Mouse (Mus musculus): ENCODE data around the gene Bend7. TPM values are rescaled to one million over a fixed set of nuclear protein-coding genes. Genes with fewer than 3 reads are reported as not detected.

The Bend7 gene
- polyA plus RNA-seq, 1 experiment from 2014 or later: 8.7 TPM

- Histone ChIP-seq H3K9me3 (ENCODE audit: control insufficient read depth, low read length) (no peaks in the 10 kb centered on the region), H3K27me3 (ENCODE audit: control insufficient read depth, insufficient read depth, low read length) (no peaks in the 10 kb centered on the region), H3K9ac (no peak overlapping the region), H3K4me1 (replicated peaks; ENCODE audit: control insufficient read depth, insufficient read depth, low read length) (no peaks in the 10 kb centered on the region), H3K4me3 (replicated peaks; ENCODE audit: low read length) (no peak overlapping the region), H3K36me3 (replicated peaks; ENCODE audit: control insufficient read depth, insufficient read depth) (no peaks in the 10 kb centered on the region), H3K4me2 (replicated peaks) (no peak overlapping the region), H3K27ac (no peak overlapping the region)
- 97% methylated on average over 6 of the region's 6 CpGs for WGBS
- no peak for ATAC-seq (ENCODE audit: low FRiP score)
- no peak for DNase-seq (ENCODE audit: low spot score)
Observed at GRCm38 (mm10) chr2:4773911-4774310, 56.3 kb downstream of the Bend7 start.

GRCm38 (mm10) chr2:4777291-4777690 lies 59.7 kb downstream of the Bend7 start:
- Histone ChIP-seq H3K9ac (no peak overlapping the region), H3K36me3 (replicated peaks; ENCODE audit: control insufficient read depth, insufficient read depth) (no peaks in the 10 kb centered on the region), H3K4me1 (replicated peaks; ENCODE audit: control insufficient read depth, insufficient read depth, low read length) (no peaks in the 10 kb centered on the region), H3K4me3 (replicated peaks; ENCODE audit: low read length) (no peak overlapping the region), H3K27ac (no peak overlapping the region), H3K4me2 (replicated peaks) (no peak overlapping the region), H3K9me3 (ENCODE audit: control insufficient read depth, low read length) (no peaks in the 10 kb centered on the region), H3K27me3 (ENCODE audit: control insufficient read depth, insufficient read depth, low read length) (no peaks in the 10 kb centered on the region)
- no peak for DNase-seq (ENCODE audit: low spot score)
- WGBS: 91% methylated on average over 8 of the region's 8 CpGs
- ATAC-seq (ENCODE audit: low FRiP score): no peak

GRCm38 (mm10) chr2:4781641-4782040 lies 64.0 kb downstream of the Bend7 start:
- H3K9me3 ChIP-seq (ENCODE audit: control insufficient read depth, low read length): no peaks in the 10 kb centered on the region
- no peak overlapping the region for H3K4me2 ChIP-seq (replicated peaks)
- H3K4me3 ChIP-seq (replicated peaks; ENCODE audit: low read length): no peak overlapping the region
- ATAC-seq (ENCODE audit: low FRiP score): no peak
- H3K27me3 ChIP-seq (ENCODE audit: control insufficient read depth, insufficient read depth, low read length): no peaks in the 10 kb centered on the region
- H3K9ac ChIP-seq: no peak overlapping the region
- peaks cover 4% of the 10 kb centered on the region for H3K4me1 ChIP-seq (replicated peaks; ENCODE audit: control insufficient read depth, insufficient read depth, low read length)
- H3K36me3 ChIP-seq (replicated peaks; ENCODE audit: control insufficient read depth, insufficient read depth): no peaks in the 10 kb centered on the region
- no peak for DNase-seq (ENCODE audit: low spot score)
- 90% methylated on average over 3 of the region's 3 CpGs for WGBS
- H3K27ac ChIP-seq: no peak overlapping the region

- Histone ChIP-seq H3K4me2 (replicated peaks) (no peak overlapping the region), H3K4me1 (replicated peaks; ENCODE audit: control insufficient read depth, insufficient read depth, low read length) (peaks cover 4% of the 10 kb centered on the region), H3K27me3 (ENCODE audit: control insufficient read depth, insufficient read depth, low read length) (no peaks in the 10 kb centered on the region), H3K4me3 (replicated peaks; ENCODE audit: low read length) (no peak overlapping the region), H3K36me3 (replicated peaks; ENCODE audit: control insufficient read depth, insufficient read depth) (no peaks in the 10 kb centered on the region), H3K27ac (no peak overlapping the region), H3K9ac (no peak overlapping the region), H3K9me3 (ENCODE audit: control insufficient read depth, low read length) (no peaks in the 10 kb centered on the region)
- WGBS: 66% methylated on average over 4 of the region's 4 CpGs
- DNase-seq (ENCODE audit: low spot score): no peak
- no peak for ATAC-seq (ENCODE audit: low FRiP score)
Observed at GRCm38 (mm10) chr2:4782401-4782800, 64.8 kb downstream of the Bend7 start.

GRCm38 (mm10) chr2:4782809-4783641 lies 65.4 kb downstream of the Bend7 start:
- Histone ChIP-seq H3K36me3 (replicated peaks; ENCODE audit: control insufficient read depth, insufficient read depth) (no peaks in the 10 kb centered on the region), H3K27me3 (ENCODE audit: control insufficient read depth, insufficient read depth, low read length) (no peaks in the 10 kb centered on the region), H3K9me3 (ENCODE audit: control insufficient read depth, low read length) (no peaks in the 10 kb centered on the region), H3K4me1 (replicated peaks; ENCODE audit: control insufficient read depth, insufficient read depth, low read length) (peaks cover 4% of the 10 kb centered on the region), H3K4me3 (replicated peaks; ENCODE audit: low read length) (no peak overlapping the region), H3K27ac (no peak overlapping the region), H3K4me2 (replicated peaks) (no peak overlapping the region), H3K9ac (no peak overlapping the region)
- WGBS: 53% methylated on average over 11 of the region's 11 CpGs
- ATAC-seq (ENCODE audit: low FRiP score): no peak
- DNase-seq (ENCODE audit: low spot score): no peak

GRCm38 (mm10) chr2:4784012-4784411 lies 66.4 kb downstream of the Bend7 start:
- 72% methylated on average over 8 of the region's 8 CpGs for WGBS
- Histone ChIP-seq H3K4me1 (replicated peaks; ENCODE audit: control insufficient read depth, insufficient read depth, low read length) (peaks cover 4% of the 10 kb centered on the region), H3K9ac (no peak overlapping the region), H3K4me3 (replicated peaks; ENCODE audit: low read length) (no peak overlapping the region), H3K27me3 (ENCODE audit: control insufficient read depth, insufficient read depth, low read length) (no peaks in the 10 kb centered on the region), H3K36me3 (replicated peaks; ENCODE audit: control insufficient read depth, insufficient read depth) (no peaks in the 10 kb centered on the region), H3K9me3 (ENCODE audit: control insufficient read depth, low read length) (no peaks in the 10 kb centered on the region), H3K4me2 (replicated peaks) (no peak overlapping the region), H3K27ac (no peak overlapping the region)
- DNase-seq (ENCODE audit: low spot score) (no peak), ATAC-seq (ENCODE audit: low FRiP score) (no peak)

- no peak overlapping the region for H3K4me2 ChIP-seq (replicated peaks)
- H3K27ac ChIP-seq: no peak overlapping the region
- WGBS: 94% methylated on average over 6 of the region's 6 CpGs
- peaks cover 4% of the 10 kb centered on the region for H3K4me1 ChIP-seq (replicated peaks; ENCODE audit: control insufficient read depth, insufficient read depth, low read length)
- H3K36me3 ChIP-seq (replicated peaks; ENCODE audit: control insufficient read depth, insufficient read depth): no peaks in the 10 kb centered on the region
- no peaks in the 10 kb centered on the region for H3K27me3 ChIP-seq (ENCODE audit: control insufficient read depth, insufficient read depth, low read length)
- no peak overlapping the region for H3K9ac ChIP-seq
- no peaks in the 10 kb centered on the region for H3K9me3 ChIP-seq (ENCODE audit: control insufficient read depth, low read length)
- no peak overlapping the region for H3K4me3 ChIP-seq (replicated peaks; ENCODE audit: low read length)
- ATAC-seq (ENCODE audit: low FRiP score): no peak
- DNase-seq (ENCODE audit: low spot score): no peak
Observed at GRCm38 (mm10) chr2:4785016-4785415, 67.4 kb downstream of the Bend7 start.

- Histone ChIP-seq H3K27me3 (ENCODE audit: control insufficient read depth, insufficient read depth, low read length) (no peaks in the 10 kb centered on the region), H3K4me3 (replicated peaks; ENCODE audit: low read length) (no peak overlapping the region), H3K9me3 (ENCODE audit: control insufficient read depth, low read length) (no peaks in the 10 kb centered on the region), H3K4me2 (replicated peaks) (no peak overlapping the region), H3K27ac (no peak overlapping the region), H3K36me3 (replicated peaks; ENCODE audit: control insufficient read depth, insufficient read depth) (no peaks in the 10 kb centered on the region), H3K9ac (no peak overlapping the region), H3K4me1 (replicated peaks; ENCODE audit: control insufficient read depth, insufficient read depth, low read length) (peaks cover 4% of the 10 kb centered on the region)
- 72% methylated on average over 7 of the region's 7 CpGs for WGBS
- DNase-seq (ENCODE audit: low spot score): no peak
- ATAC-seq (ENCODE audit: low FRiP score): no peak
Observed at GRCm38 (mm10) chr2:4787223-4787622, 69.6 kb downstream of the Bend7 start.

- Histone ChIP-seq H3K27ac (no peak overlapping the region), H3K36me3 (replicated peaks; ENCODE audit: control insufficient read depth, insufficient read depth) (no peaks in the 10 kb centered on the region), H3K9ac (no peak overlapping the region), H3K27me3 (ENCODE audit: control insufficient read depth, insufficient read depth, low read length) (no peaks in the 10 kb centered on the region), H3K9me3 (ENCODE audit: control insufficient read depth, low read length) (no peaks in the 10 kb centered on the region), H3K4me1 (replicated peaks; ENCODE audit: control insufficient read depth, insufficient read depth, low read length) (no peaks in the 10 kb centered on the region), H3K4me3 (replicated peaks; ENCODE audit: low read length) (no peak overlapping the region), H3K4me2 (replicated peaks) (no peak overlapping the region)
- DNase-seq (ENCODE audit: low spot score): no peak
- ATAC-seq (ENCODE audit: low FRiP score): no peak
- WGBS: 89% methylated on average over 8 of the region's 8 CpGs
Observed at GRCm38 (mm10) chr2:4791646-4792045, 74.0 kb downstream of the Bend7 start.

GRCm38 (mm10) chr2:4792554-4792953 lies 74.9 kb downstream of the Bend7 start:
- H3K4me1 ChIP-seq (replicated peaks; ENCODE audit: control insufficient read depth, insufficient read depth, low read length): no peaks in the 10 kb centered on the region
- H3K9ac ChIP-seq: no peak overlapping the region
- H3K36me3 ChIP-seq (replicated peaks; ENCODE audit: control insufficient read depth, insufficient read depth): no peaks in the 10 kb centered on the region
- no peak for DNase-seq (ENCODE audit: low spot score)
- ATAC-seq (ENCODE audit: low FRiP score): no peak
- no peaks in the 10 kb centered on the region for H3K9me3 ChIP-seq (ENCODE audit: control insufficient read depth, low read length)
- no peak overlapping the region for H3K27ac ChIP-seq
- 94% methylated on average over 4 of the region's 4 CpGs for WGBS
- H3K27me3 ChIP-seq (ENCODE audit: control insufficient read depth, insufficient read depth, low read length): no peaks in the 10 kb centered on the region
- H3K4me3 ChIP-seq (replicated peaks; ENCODE audit: low read length): no peak overlapping the region
- no peak overlapping the region for H3K4me2 ChIP-seq (replicated peaks)
